Comparison of ENCODE assay signal across 28 mouse cellular contexts in genomic region chr11:23688060-23688459, GRCm38 (mm10). TPM values are rescaled to one million over a fixed set of nuclear protein-coding genes. Genes with fewer than 3 reads are reported as not detected.
DNase-seq lines count a peak whose midpoint lies in the region; ATAC-seq and TF ChIP-seq lines count a peak whose summit lies in the region.
"Had no signal": no experiment of that assay in that cellular context is flagged by ENCODE, and none has a peak within 500 bp of the region (broad histone marks: within the 10 kb centered on the region; RNA-seq: fewer than 3 reads in every experiment).

No protein-coding gene starts in this region.

- H3K27me3 ChIP-seq in MEL (ENCODE audit: control insufficient read depth in 1 of 2, insufficient read depth in 2 of 2, low read length in 2 of 2): no peaks in the 10 kb centered on the region
- no peaks in the 10 kb centered on the region for H3K27me3 ChIP-seq in heart, embryonic 12.5 days (replicated peaks)
- H3K27me3 ChIP-seq: embryonic facial prominence, embryonic 13.5 days; forebrain, embryonic 13.5 days; heart, embryonic 15.5 days; hindbrain, embryonic 15.5 days; Patski had no signal

- no peaks in the 10 kb centered on the region for H3K4me1 ChIP-seq in MEL (ENCODE audit: control insufficient read depth in 1 of 2, insufficient read depth in 2 of 2, low read length in 2 of 2)
- no peaks in the 10 kb centered on the region for H3K4me1 ChIP-seq in heart, embryonic 12.5 days (replicated peaks)
- H3K4me1 ChIP-seq: embryonic facial prominence, embryonic 10.5 days; embryonic facial prominence, embryonic 13.5 days; forebrain, embryonic 13.5 days; heart, embryonic 15.5 days; hindbrain, embryonic 15.5 days had no signal

- H3K9ac ChIP-seq in MEL (ENCODE audit: control insufficient read depth, low read depth, low read length, poor library complexity, severe bottlenecking): no peak overlapping the region
- no peak overlapping the region for H3K9ac ChIP-seq in heart, embryonic 12.5 days
- H3K9ac ChIP-seq: embryonic facial prominence, embryonic 13.5 days; forebrain, embryonic 13.5 days; heart, embryonic 15.5 days; hindbrain, embryonic 15.5 days had no signal

- no peak overlapping the region for H3K4me3 ChIP-seq in MEL (ENCODE audit: control insufficient read depth in 1 of 2, insufficient read depth in 1 of 2, low read depth in 2 of 2, low read length in 2 of 2)
- no peak overlapping the region for H3K4me3 ChIP-seq in macrophage (ENCODE audit: inconsistent target)
- no peak overlapping the region for H3K4me3 ChIP-seq in heart, embryonic 12.5 days
- H3K4me3 ChIP-seq: embryonic facial prominence, embryonic 10.5 days; embryonic facial prominence, embryonic 13.5 days; erythroblast, embryonic 14.5 days; forebrain, embryonic 13.5 days; heart, embryonic 15.5 days; hindbrain, embryonic 15.5 days had no signal

- ATAC-seq in neutrophil, adult 5-6 weeks (ENCODE audit: extremely low read depth, insufficient number of reproducible peaks, low FRiP score, poor library complexity, severe bottlenecking): peak; percentile 46; the same call in 1 of the 2 replicates
- no peak for ATAC-seq in heart, embryonic 12.5 days (ENCODE audit: insufficient number of reproducible peaks, low FRiP score)
- ATAC-seq: CD4-positive, CD25-positive, alpha-beta regulatory T cell, adult 4 months; forebrain, embryonic 13.5 days; forebrain, embryonic 16.5 days; Patski had no signal

- H3K4me2 ChIP-seq in heart, embryonic 12.5 days: no peak overlapping the region
- H3K4me2 ChIP-seq: embryonic facial prominence, embryonic 13.5 days; forebrain, embryonic 13.5 days; heart, embryonic 11.5 days; heart, embryonic 15.5 days; hindbrain, embryonic 15.5 days had no signal

- TF ChIP-seq EP300 in MEL (IDR thresholded peaks at IDR 0.05; ENCODE audit: low read depth in 1 of 2, low read length in 2 of 2): no peak

- no peak for TF ChIP-seq POLR2A in MEL (IDR thresholded peaks at IDR 0.05; ENCODE audit: control insufficient read depth in 1 of 2, insufficient read depth in 1 of 2, low read depth in 1 of 2, low read length in 2 of 2, poor library complexity in 1 of 2)

- H3K36me3 ChIP-seq in MEL (ENCODE audit: control insufficient read depth in 1 of 2, insufficient read depth in 2 of 2, low read length in 2 of 2): peaks cover 4 to 14% of the 10 kb centered on the region in 2 experiments
- H3K36me3 ChIP-seq in macrophage (ENCODE audit: inconsistent target): no peaks in the 10 kb centered on the region
- H3K36me3 ChIP-seq in heart, embryonic 12.5 days: peaks cover 21% of the 10 kb centered on the region
- H3K36me3 ChIP-seq: heart, embryonic 15.5 days; hindbrain, embryonic 15.5 days had no signal

- TF ChIP-seq CTCF in MEL (IDR thresholded peaks at IDR 0.05 in 2 of 3, conservative IDR thresholded peaks at IDR 0.05 in 1 of 3; ENCODE audit: control insufficient read depth in 1 of 3, insufficient read depth in 1 of 3, low read depth in 2 of 3, low read length in 3 of 3, poor library complexity in 1 of 3, severe bottlenecking in 1 of 3): no peak

- peak; percentile 65 for DNase-seq in A20 (ENCODE audit: low read depth, low spot score)
- DNase-seq in MEL (ENCODE audit: low read depth, low spot score): peak; percentile 27
- no peak for DNase-seq in right cerebral cortex, postnatal 4 days
- no peak for DNase-seq in urinary bladder, postnatal 36 days (ENCODE audit: low spot score in 2 of 2)
- DNase-seq: adrenal gland, adult 2 months; adrenal gland, postnatal 14 days; cerebellum, adult 11-12 months; cerebellum, adult 8-10 months; cerebellum, postnatal 10 days; cerebellum, postnatal 36 days; embryo, embryonic 11 days; gastrocnemius, postnatal 10 days; gastrocnemius, postnatal 36 days; heart, postnatal 14 days; heart, postnatal 4 days had no signal

- no peak for TF ChIP-seq RAD21 in MEL (IDR thresholded peaks at IDR 0.05; ENCODE audit: low read depth, low read length)

- no peaks in the 10 kb centered on the region for H3K9me3 ChIP-seq in MEL (replicated peaks; ENCODE audit: insufficient read depth, low read length)
- no peaks in the 10 kb centered on the region for H3K9me3 ChIP-seq in heart, embryonic 12.5 days (replicated peaks)
- H3K9me3 ChIP-seq: embryonic facial prominence, embryonic 10.5 days; embryonic facial prominence, embryonic 13.5 days; forebrain, embryonic 13.5 days; heart, embryonic 15.5 days; hindbrain, embryonic 15.5 days had no signal

- H3K27ac ChIP-seq in MEL (ENCODE audit: control insufficient read depth, low read depth, low read length): no peak overlapping the region
- peak overlapping the region; percentile 49 for H3K27ac ChIP-seq in macrophage
- no peak overlapping the region for H3K27ac ChIP-seq in heart, embryonic 12.5 days (ENCODE audit: poor library complexity, severe bottlenecking)
- H3K27ac ChIP-seq: embryonic facial prominence, embryonic 10.5 days; embryonic facial prominence, embryonic 13.5 days; forebrain, embryonic 13.5 days; heart, embryonic 15.5 days; hindbrain, embryonic 15.5 days had no signal

- H3K79me2 ChIP-seq in MEL (ENCODE audit: control insufficient read depth, insufficient read depth, low read length, poor library complexity): no peaks in the 10 kb centered on the region
- peaks cover 38% of the 10 kb centered on the region; the same call in 1 of the 2 replicates for H3K79me2 ChIP-seq in macrophage (ENCODE audit: inconsistent target)

- WGBS in macrophage (ENCODE audit: missing documents): 38% methylated on average over 1 of the region's 1 CpGs
- WGBS in heart, embryonic 12.5 days: 80% methylated on average over 1 of the region's 1 CpGs

TF ChIP-seq in MEL, 35 proteins besides CTCF, POLR2A, EP300 and RAD21:
- TF ChIP-seq ZNF384 (IDR thresholded peaks at IDR 0.05; ENCODE audit: low read depth, low read length) (no peak), E2F4 (IDR thresholded peaks at IDR 0.05; ENCODE audit: borderline replicate concordance, low read depth, low read length) (no peak), HCFC1 (IDR thresholded peaks at IDR 0.05; ENCODE audit: low read depth, low read length) (no peak), ZMIZ1 (IDR thresholded peaks at IDR 0.05; ENCODE audit: low read depth, low read length) (no peak), BHLHE40 (IDR thresholded peaks at IDR 0.05; ENCODE audit: borderline replicate concordance, low read depth, low read length) (no peak), CHD2 (IDR thresholded peaks at IDR 0.05; ENCODE audit: low read length) (no peak), JUND (IDR thresholded peaks at IDR 0.05; ENCODE audit: low read depth, low read length) (no peak), USF1 (IDR thresholded peaks at IDR 0.05; ENCODE audit: low read depth, low read length) (no peak), RCOR1 (IDR thresholded peaks at IDR 0.05; ENCODE audit: low read depth, low read length) (no peak), TAL1 (IDR thresholded peaks at IDR 0.05; ENCODE audit: low read length) (no peak), TCF12 (IDR thresholded peaks at IDR 0.05; ENCODE audit: low read depth, low read length) (no peak), MAZ (IDR thresholded peaks at IDR 0.05; ENCODE audit: low read depth, low read length) (no peak), SIN3A (IDR thresholded peaks at IDR 0.05; ENCODE audit: low read length) (no peak), ZC3H11A (IDR thresholded peaks at IDR 0.05; ENCODE audit: low read depth, low read length) (no peak), ELF1 (IDR thresholded peaks at IDR 0.05; ENCODE audit: low read depth, low read length) (no peak), MAFK (IDR thresholded peaks at IDR 0.05; ENCODE audit: borderline replicate concordance, low read depth, low read length) (no peak), MAX (IDR thresholded peaks at IDR 0.05; ENCODE audit: low read length) (no peak)

RNA-seq across cellular contexts. Expression of gene Pex13, which starts 22.3 kb away (rescaled TPM):
- 24.7 and 32.1 TPM in 2 replicates for total RNA-seq in MEL (2012; rRNA removed)
- polyA plus RNA-seq in MEL (2012; ENCODE audit: insufficient read depth in 1 of 2, insufficient read length in 2 of 2, low read depth in 1 of 2, low replicate concordance in 2 of 2, missing spikeins in 1 of 2) (10 to 100 TPM in 1 of 2 experiments, not detected in 1; 24.7 TPM), macrophage (2018) (14.0 to 16.5 TPM (median 15.8 TPM) in 3 replicates)
- total RNA-seq in macrophage (2018; cell fraction: chromatin; rRNA removed): 10 to 100 TPM; 10.8 to 67.5 (median 30.6) TPM
- 10 to 100 TPM; 11.2 to 26.3 (median 19.0) TPM for total RNA-seq in macrophage (2018; cell fraction: cytosol; rRNA removed)
- total RNA-seq in macrophage (2018; cell fraction: nucleus; rRNA removed): 10 to 100 TPM; 10.0 to 51.9 (median 26.4) TPM
- total RNA-seq in neutrophil, adult 5-6 weeks (2017): 16.1 and 18.5 TPM in 2 replicates
- 29.6 and 32.3 TPM in 2 replicates for polyA plus RNA-seq in heart, embryonic 12.5 days (2016; fragmentation: Nextera tagmentation; extraction: Ambion mirVana)

RNA-seq across cellular contexts. Expression of gene Pus10, which starts 22.6 kb away (rescaled TPM):
- 52.5 and 55.3 TPM in 2 replicates for total RNA-seq in MEL (2012; rRNA removed)
- 100 to 1,000 TPM in 1 of 2 experiments, 10 to 100 TPM in 1; 43.4 to 416 TPM for polyA plus RNA-seq in MEL (2012; ENCODE audit: insufficient read depth in 1 of 2, insufficient read length in 2 of 2, low read depth in 1 of 2, low replicate concordance in 2 of 2, missing spikeins in 1 of 2)
- total RNA-seq in macrophage (2018; cell fraction: chromatin; rRNA removed): 100 to 1,000 TPM in 2 of 26 experiments, 10 to 100 TPM in 24; 19.7 to 105 (median 71.1) TPM
- 10 to 100 TPM; 14.6 to 33.8 (median 23.9) TPM for total RNA-seq in macrophage (2018; cell fraction: cytosol; rRNA removed)
- 10 to 100 TPM; 12.6 to 63.3 (median 40.2) TPM for total RNA-seq in macrophage (2018; cell fraction: nucleus; rRNA removed)
- 13.4 to 17.9 TPM (median 17.4 TPM) in 3 replicates for polyA plus RNA-seq in macrophage (2018)
- total RNA-seq in neutrophil, adult 5-6 weeks (2017): 22.0 and 27.1 TPM in 2 replicates
- 18.0 and 18.5 TPM in 2 replicates for polyA plus RNA-seq in heart, embryonic 12.5 days (2016; fragmentation: Nextera tagmentation; extraction: Ambion mirVana)

RNA-seq across cellular contexts. Expression of gene 0610010F05Rik, which starts 54.6 kb away (rescaled TPM):
- total RNA-seq in MEL (2012; rRNA removed): 13.7 and 14.1 TPM in 2 replicates
- polyA plus RNA-seq in MEL (2012; ENCODE audit: insufficient read depth in 1 of 2, insufficient read length in 2 of 2, low read depth in 1 of 2, low replicate concordance in 2 of 2, missing spikeins in 1 of 2) (100 to 1,000 TPM in 1 of 2 experiments, 10 to 100 TPM in 1; 13.8 to 156 TPM), macrophage (2018) (12.1 to 19.8 TPM (median 14.4 TPM) in 3 replicates)
- 10 to 100 TPM; 25.3 to 90.7 (median 56.1) TPM for total RNA-seq in macrophage (2018; cell fraction: chromatin; rRNA removed)
- total RNA-seq in macrophage (2018; cell fraction: cytosol; rRNA removed): 10 to 100 TPM; 13.2 to 20.1 (median 15.9) TPM
- 10 to 100 TPM; 15.1 to 50.5 (median 30.4) TPM for total RNA-seq in macrophage (2018; cell fraction: nucleus; rRNA removed)
- 5.8 and 7.4 TPM in 2 replicates for total RNA-seq in neutrophil, adult 5-6 weeks (2017)
- polyA plus RNA-seq in heart, embryonic 12.5 days (2016; fragmentation: Nextera tagmentation; extraction: Ambion mirVana): 18.8 and 19.0 TPM in 2 replicates

Comparison
In these comparisons a context has a peak if more than half of its experiments do, and no peak if none do; other contexts are left out.
1. DNase-seq: peak in A20 (single experiment) and MEL (single experiment); none in right cerebral cortex, postnatal 4 days (single experiment) and urinary bladder, postnatal 36 days (0 of 2).